Mouse (Mus musculus) stomach, postnatal 0 days (tissue): Measurements from ENCODE around the gene Wdr78. TPM values are rescaled to one million over a fixed set of nuclear protein-coding genes. Genes with fewer than 3 reads are reported as not detected.

Experiments used
- ATAC-seq: fragments of 200-750 bp; cut with Nextera tagmentation; 2 replicates; pipeline ENCODE4 v1.8.0; 2017; ENCODE audit not compliant: low FRiP score, low TSS enrichment
- DNase-seq: peaks from one replicate; pipeline ENCODE4 v3.0.0-alpha.2; 2016; ENCODE audit warnings: low spot score
- H3K27ac ChIP-seq: fragments of 300-500 bp; sonication (generic); replicated peaks from 2 replicates; pipeline ENCODE4 v1.5.1; 2014; ENCODE audit warnings: mild to moderate bottlenecking, control low read depth
- H3K27me3 ChIP-seq: fragments of 300-500 bp; sonication (generic); 2 replicates; pipeline ENCODE4 v1.6.1; 2014; ENCODE audit warnings: low read length; ENCODE audit not compliant: control insufficient read depth, insufficient read depth
- H3K36me3 ChIP-seq: fragments of 300-500 bp; sonication (generic); 2 replicates; pipeline ENCODE4 v1.6.1; 2014; ENCODE audit warnings: low read length, mixed read lengths; ENCODE audit not compliant: control insufficient read depth, insufficient read depth
- H3K4me1 ChIP-seq: fragments of 300-500 bp; sonication (generic); replicated peaks from 2 replicates; pipeline ENCODE4 v1.6.1; 2014; ENCODE audit warnings: antibody characterized with exemption; ENCODE audit not compliant: control insufficient read depth, insufficient read depth
- H3K4me2 ChIP-seq: fragments of 300-500 bp; sonication (generic); replicated peaks from 2 replicates; pipeline ENCODE4 v1.6.1; 2014; ENCODE audit warnings: low read depth, mild to moderate bottlenecking, control low read depth, moderate library complexity
- H3K4me3 ChIP-seq: fragments of 300-500 bp; sonication (generic); 2 replicates; pipeline ENCODE4 v1.5.1; 2014; ENCODE audit warnings: low read depth, low read length, control low read depth
- H3K9ac ChIP-seq: fragments of 300-500 bp; sonication (generic); 2 replicates; pipeline ENCODE4 v1.6.1; 2014; ENCODE audit warnings: mild to moderate bottlenecking, low read length, control low read depth, mixed read lengths
- H3K9me3 ChIP-seq: fragments of 300-500 bp; sonication (generic); 2 replicates; pipeline ENCODE4 v1.6.1; 2016; ENCODE audit warnings: low read length; ENCODE audit not compliant: control insufficient read depth
- CTCF ChIP-seq: IDR thresholded peaks from 2 replicates; pipeline ENCODE4 v1.5.1; 2016; ENCODE audit warnings: antibody characterized with exemption, low read depth, mild to moderate bottlenecking, moderate library complexity
- EP300 ChIP-seq: optimal IDR thresholded peaks from 2 replicates; pipeline ENCODE3; 2016; ENCODE audit warnings: antibody characterized with exemption
- WGBS: fragments of 180-500 bp; shearing (Covaris S2); extraction: QIAGEN DNeasy Blood & Tissue Kit; methylation state at CpG from one replicate; pipeline ENCODE4 v1.1.7; 2014; 5-methylcytosine and 5-hydroxymethylcytosine counted together
- polyA plus RNA-seq: library from polyadenylated mRNA; unstranded; fragments of >200 nt; fragmentation: Nextera tagmentation; extraction: Ambion mirVana; gene quantifications from 2 replicates; pipeline ENCODE4 v1.2.1, GENCODE M21; 2015

Wdr78 gene
- polyA plus RNA-seq, 1 experiment from 2014 or later, result 0.25 TPM

- Histone ChIP-seq H3K4me1 (no peaks in the 10 kb centered on the region; the same call in 1 of the 2 replicates), H3K36me3 (no peaks in the 10 kb centered on the region), H3K4me3 (no peak overlapping the region), H3K9ac (no peak overlapping the region), H3K27me3 (no peaks in the 10 kb centered on the region), H3K4me2 (no peak overlapping the region), H3K9me3 (no peaks in the 10 kb centered on the region), H3K27ac (no peak overlapping the region)
- TF ChIP-seq CTCF (no peak), EP300 (no peak)
- no peak for ATAC-seq
- DNase-seq, result no peak
Measured at GRCm38 (mm10) chr4:103123606-103124005, 9.3 kb upstream of the Wdr78 start.

- ATAC-seq (no peak), DNase-seq (no peak)
- Histone ChIP-seq H3K9me3 (no peaks in the 10 kb centered on the region), H3K27me3 (no peaks in the 10 kb centered on the region), H3K36me3 (no peaks in the 10 kb centered on the region), H3K9ac (no peak overlapping the region), H3K4me1 (no peaks in the 10 kb centered on the region; the same call in 1 of the 2 replicates), H3K4me2 (no peak overlapping the region; the same call in 1 of the 2 replicates), H3K27ac (no peak overlapping the region), H3K4me3 (no peak overlapping the region)
- 43% methylated on average over 2 of the region's 2 CpGs for WGBS
- TF ChIP-seq CTCF (no peak), EP300 (no peak)
Measured at GRCm38 (mm10) chr4:103123086-103123485, 8.7 kb upstream of the Wdr78 start.

GRCm38 (mm10) chr4:103120874-103121389 is 6.6 kb upstream of the Wdr78 start:
- peak overlapping the region; percentile 31; the same call in 1 of the 2 replicates for H3K9ac ChIP-seq
- no peaks in the 10 kb centered on the region; the same call in 1 of the 2 replicates for H3K4me1 ChIP-seq
- H3K27me3 ChIP-seq, result no peaks in the 10 kb centered on the region
- H3K27ac ChIP-seq, result no peak overlapping the region
- no peaks in the 10 kb centered on the region for H3K9me3 ChIP-seq
- WGBS, result 76% methylated on average over 9 of the region's 9 CpGs
- ATAC-seq (no peak), DNase-seq (no peak)
- H3K4me2 ChIP-seq, result peak overlapping the region; percentile 69
- peak overlapping the region; percentile 90 for H3K4me3 ChIP-seq
- TF ChIP-seq EP300, result no peak
- no peak for TF ChIP-seq CTCF
- H3K36me3 ChIP-seq, result 0 out of 2 replicates have a peak, but pooled peaks cover 3% of the 10 kb centered on the region

GRCm38 (mm10) chr4:103120395-103120794 is 6.0 kb upstream of the Wdr78 start:
- no peak for DNase-seq
- Histone ChIP-seq H3K9ac (peak overlapping the region; percentile 31; the same call in 1 of the 2 replicates), H3K4me1 (no peaks in the 10 kb centered on the region; the same call in 1 of the 2 replicates), H3K36me3 (0 out of 2 replicates have a peak, but pooled peaks cover 3% of the 10 kb centered on the region), H3K4me2 (peak overlapping the region; percentile 69), H3K27ac (no peak overlapping the region), H3K4me3 (peak overlapping the region; percentile 90), H3K9me3 (no peaks in the 10 kb centered on the region), H3K27me3 (no peaks in the 10 kb centered on the region)
- TF ChIP-seq EP300 (no peak), CTCF (no peak)
- WGBS, result 12% methylated on average over 3 of the region's 3 CpGs
- no peak for ATAC-seq

GRCm38 (mm10) chr4:103120028-103120384 is 5.7 kb upstream of the Wdr78 start:
- H3K27ac ChIP-seq, result peak overlapping the region; percentile 99
- 0 out of 2 replicates have a peak, but pooled peaks cover 3% of the 10 kb centered on the region for H3K36me3 ChIP-seq
- 3% methylated on average over 4 of the region's 4 CpGs for WGBS
- no peaks in the 10 kb centered on the region for H3K27me3 ChIP-seq
- H3K4me3 ChIP-seq, result peak overlapping the region; percentile 90
- DNase-seq (peak; percentile 22), ATAC-seq (no peak)
- H3K4me1 ChIP-seq, result no peaks in the 10 kb centered on the region; the same call in 1 of the 2 replicates
- TF ChIP-seq CTCF (no peak), EP300 (no peak)
- H3K9ac ChIP-seq, result peak overlapping the region; percentile 97
- peak overlapping the region; percentile 69 for H3K4me2 ChIP-seq
- no peaks in the 10 kb centered on the region for H3K9me3 ChIP-seq

GRCm38 (mm10) chr4:103119229-103120027 is 5.1 kb upstream of the Wdr78 start:
- H3K27me3 ChIP-seq, result no peaks in the 10 kb centered on the region
- H3K9me3 ChIP-seq, result no peaks in the 10 kb centered on the region
- DNase-seq (peak; percentile 86), ATAC-seq (peak; percentile 85)
- peak overlapping the region; percentile 69 for H3K4me2 ChIP-seq
- under 1% methylated on average over 77 of the region's 111 CpGs for WGBS
- TF ChIP-seq EP300 (no peak), CTCF (0 out of 2 replicates have a peak, but pooled peaks have one; percentile 26)
- no peaks in the 10 kb centered on the region; the same call in 1 of the 2 replicates for H3K4me1 ChIP-seq
- H3K27ac ChIP-seq, result peak overlapping the region; percentile 99
- peak overlapping the region; percentile 90 for H3K4me3 ChIP-seq
- H3K36me3 ChIP-seq, result 0 out of 2 replicates have a peak, but pooled peaks cover 3% of the 10 kb centered on the region
- H3K9ac ChIP-seq, result peak overlapping the region; percentile 97
